Mouse (Mus musculus) forebrain, embryonic 14.5 days (tissue): ENCODE measurements around the gene Olfr12. TPM values are rescaled to one million over a fixed set of nuclear protein-coding genes. Genes with fewer than 3 reads are reported as not detected.

Experiments used
- ATAC-seq: fragments of 200-750 bp; cut with Nextera tagmentation; 2 replicates; pipeline ENCODE4 v1.8.0; 2017; ENCODE audit warnings: mild to moderate bottlenecking, moderate library complexity
- DNase-seq: peaks from one replicate; pipeline ENCODE4 v3.0.0-alpha.2; 2015; ENCODE audit warnings: low spot score
- H3K27ac ChIP-seq: fragments of 300-500 bp; sonication (generic); 2 replicates; pipeline ENCODE4 v1.5.1; 2014; ENCODE audit warnings: low read depth, mild to moderate bottlenecking, control low read depth, low read length, moderate library complexity
- H3K27me3 ChIP-seq: fragments of 300-500 bp; sonication (generic); replicated peaks from 2 replicates; pipeline ENCODE4 v1.6.1; 2014; ENCODE audit warnings: low read length, control low read depth, mixed read lengths; ENCODE audit not compliant: control insufficient read depth, insufficient read depth
- H3K36me3 ChIP-seq: fragments of 300-500 bp; sonication (generic); 2 replicates; pipeline ENCODE4 v1.6.1; 2014; ENCODE audit warnings: low read length, control low read depth; ENCODE audit not compliant: control insufficient read depth, insufficient read depth
- H3K4me1 ChIP-seq: fragments of 300-500 bp; sonication (generic); 2 replicates; pipeline ENCODE4 v1.6.1; 2014; ENCODE audit warnings: antibody characterized with exemption, low read length, control low read depth; ENCODE audit not compliant: control insufficient read depth, insufficient read depth
- H3K4me2 ChIP-seq: fragments of 300-500 bp; sonication (generic); 2 replicates; pipeline ENCODE4 v1.6.1; 2014; ENCODE audit warnings: mild to moderate bottlenecking, control low read depth, low read length
- H3K4me3 ChIP-seq: fragments of 300-500 bp; sonication (generic); 2 replicates; pipeline ENCODE4 v1.5.1; 2014; ENCODE audit warnings: low read depth, low read length, control low read depth
- H3K9ac ChIP-seq: fragments of 300-500 bp; sonication (generic); 2 replicates; pipeline ENCODE4 v1.6.1; 2014; ENCODE audit warnings: mild to moderate bottlenecking, low read length, control low read depth, moderate library complexity
- H3K9me3 ChIP-seq: fragments of 300-500 bp; sonication (generic); replicated peaks from 2 replicates; pipeline ENCODE4 v1.6.1; 2016; ENCODE audit warnings: low read length, control low read depth, mixed read lengths; ENCODE audit not compliant: control insufficient read depth
- WGBS: fragments of 180-500 bp; shearing (Covaris S2); extraction: QIAGEN DNeasy Blood & Tissue Kit; methylation state at CpG from one replicate; pipeline ENCODE4 v1.1.7; 2014; 5-methylcytosine and 5-hydroxymethylcytosine counted together
- polyA plus RNA-seq: library from polyadenylated mRNA; unstranded; fragments of >200 nt; fragmentation: Nextera tagmentation; extraction: Ambion mirVana; gene quantifications from 2 replicates; pipeline ENCODE4 v1.2.1, GENCODE M21; 2014

Gene Olfr12
- polyA plus RNA-seq, 1 experiment from 2014 or later = not detected

- H3K27ac ChIP-seq = no peak overlapping the region
- 0 out of 2 replicates have a peak, but pooled peaks have one; percentile 23 for ATAC-seq
- H3K4me2 ChIP-seq = no peak overlapping the region
- no peaks in the 10 kb centered on the region for H3K9me3 ChIP-seq
- H3K4me1 ChIP-seq = no peaks in the 10 kb centered on the region
- WGBS = 9% methylated on average over 1 of the region's 1 CpGs
- H3K9ac ChIP-seq = no peak overlapping the region
- H3K27me3 ChIP-seq = no peaks in the 10 kb centered on the region
- DNase-seq = peak; percentile 71
- no peaks in the 10 kb centered on the region for H3K36me3 ChIP-seq
- H3K4me3 ChIP-seq = no peak overlapping the region
These were observed 3.1 kb upstream of the Olfr12 start for GRCm38 (mm10) chr1:92614516-92614915.

- DNase-seq = no peak
- 83% methylated on average over 1 of the region's 1 CpGs for WGBS
These were observed 1.5 kb upstream of the Olfr12 start for GRCm38 (mm10) chr1:92616046-92616445.

GRCm38 (mm10) chr1:92618360-92618759 lies 772 bp downstream of the Olfr12 start:
- no peaks in the 10 kb centered on the region for H3K9me3 ChIP-seq
- no peaks in the 10 kb centered on the region for H3K4me1 ChIP-seq
- no peaks in the 10 kb centered on the region for H3K27me3 ChIP-seq
- H3K27ac ChIP-seq = no peak overlapping the region
- ATAC-seq = no peak
- DNase-seq = no peak
- no peak overlapping the region for H3K9ac ChIP-seq
- 72% methylated on average over 4 of the region's 4 CpGs for WGBS
- H3K4me2 ChIP-seq = no peak overlapping the region
- H3K36me3 ChIP-seq = no peaks in the 10 kb centered on the region
- H3K4me3 ChIP-seq = no peak overlapping the region

More at GRCm38 (mm10) chr1:92616046-92616445, 1.5 kb upstream of the Olfr12 start:
- H3K9ac ChIP-seq = no peak overlapping the region
- H3K36me3 ChIP-seq = no peaks in the 10 kb centered on the region
- H3K27ac ChIP-seq = no peak overlapping the region
- H3K4me2 ChIP-seq = no peak overlapping the region
- no peak overlapping the region for H3K4me3 ChIP-seq
- no peaks in the 10 kb centered on the region for H3K4me1 ChIP-seq
- no peaks in the 10 kb centered on the region for H3K9me3 ChIP-seq
- no peak for ATAC-seq
- H3K27me3 ChIP-seq = no peaks in the 10 kb centered on the region

GRCm38 (mm10) chr1:92628227-92628626 lies 10.6 kb downstream of the Olfr12 start:
- H3K36me3 ChIP-seq = no peaks in the 10 kb centered on the region
- no peaks in the 10 kb centered on the region for H3K27me3 ChIP-seq
- peak; percentile 16 for DNase-seq
- no peak overlapping the region for H3K9ac ChIP-seq
- no peaks in the 10 kb centered on the region for H3K9me3 ChIP-seq
- 76% methylated on average over 4 of the region's 4 CpGs for whole genome bisulfite sequencing
- H3K4me1 ChIP-seq = no peaks in the 10 kb centered on the region
- ATAC-seq = no peak
- no peak overlapping the region for H3K4me3 ChIP-seq
- no peak overlapping the region for H3K27ac ChIP-seq
- no peak overlapping the region for H3K4me2 ChIP-seq

GRCm38 (mm10) chr1:92632196-92632595 lies 14.6 kb downstream of the Olfr12 start:
- Histone ChIP-seq H3K9ac (no peak overlapping the region), H3K27me3 (no peaks in the 10 kb centered on the region), H3K36me3 (peaks cover 20% of the 10 kb centered on the region), H3K9me3 (no peaks in the 10 kb centered on the region), H3K4me1 (no peaks in the 10 kb centered on the region), H3K4me2 (no peak overlapping the region), H3K4me3 (no peak overlapping the region), H3K27ac (no peak overlapping the region)
- 60% methylated on average over 5 of the region's 5 CpGs for WGBS
- no peak for DNase-seq
- ATAC-seq = no peak

- no peaks in the 10 kb centered on the region for H3K9me3 ChIP-seq
- peaks cover 28% of the 10 kb centered on the region for H3K36me3 ChIP-seq
- DNase-seq = no peak
- no peaks in the 10 kb centered on the region for H3K27me3 ChIP-seq
- ATAC-seq = no peak
- no peak overlapping the region for H3K4me2 ChIP-seq
- H3K27ac ChIP-seq = no peak overlapping the region
- H3K9ac ChIP-seq = no peak overlapping the region
- H3K4me3 ChIP-seq = no peak overlapping the region
- no peaks in the 10 kb centered on the region for H3K4me1 ChIP-seq
- 69% methylated on average over 6 of the region's 6 CpGs for WGBS
These were observed 15.4 kb downstream of the Olfr12 start for GRCm38 (mm10) chr1:92632948-92633347.

DNA sequence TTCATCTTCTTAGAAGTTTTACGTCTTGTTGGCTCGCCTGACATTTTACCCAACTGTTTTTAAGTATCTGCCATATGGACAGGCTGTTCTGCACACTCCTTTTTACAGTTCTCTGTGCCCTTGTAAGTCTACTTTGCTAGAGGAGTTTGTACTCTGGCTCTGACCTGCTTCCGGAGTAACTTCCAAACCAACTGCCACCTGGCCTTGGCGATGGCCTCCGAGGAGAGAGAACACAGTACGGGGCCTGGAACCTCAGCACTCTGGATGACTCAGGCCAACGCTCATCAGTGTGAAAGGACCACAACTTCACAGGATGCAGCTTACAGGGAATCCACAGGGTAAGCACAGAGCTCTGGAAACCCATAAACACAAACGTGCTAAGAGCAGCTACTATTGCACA lies 16.1 kb downstream of the Olfr12 start:
- no peak overlapping the region for H3K9ac ChIP-seq
- H3K27me3 ChIP-seq = no peaks in the 10 kb centered on the region
- peaks cover 34% of the 10 kb centered on the region for H3K36me3 ChIP-seq
- WGBS = 86% methylated on average over 8 of the region's 8 CpGs
- no peak for DNase-seq
- no peak overlapping the region for H3K27ac ChIP-seq
- no peak for ATAC-seq
- H3K9me3 ChIP-seq = no peaks in the 10 kb centered on the region
- no peaks in the 10 kb centered on the region for H3K4me1 ChIP-seq
- no peak overlapping the region for H3K4me2 ChIP-seq
- no peak overlapping the region for H3K4me3 ChIP-seq

GRCm38 (mm10) chr1:92634569-92634968 lies 17.0 kb downstream of the Olfr12 start:
- H3K27ac ChIP-seq = no peak overlapping the region
- ATAC-seq = no peak

DNA sequence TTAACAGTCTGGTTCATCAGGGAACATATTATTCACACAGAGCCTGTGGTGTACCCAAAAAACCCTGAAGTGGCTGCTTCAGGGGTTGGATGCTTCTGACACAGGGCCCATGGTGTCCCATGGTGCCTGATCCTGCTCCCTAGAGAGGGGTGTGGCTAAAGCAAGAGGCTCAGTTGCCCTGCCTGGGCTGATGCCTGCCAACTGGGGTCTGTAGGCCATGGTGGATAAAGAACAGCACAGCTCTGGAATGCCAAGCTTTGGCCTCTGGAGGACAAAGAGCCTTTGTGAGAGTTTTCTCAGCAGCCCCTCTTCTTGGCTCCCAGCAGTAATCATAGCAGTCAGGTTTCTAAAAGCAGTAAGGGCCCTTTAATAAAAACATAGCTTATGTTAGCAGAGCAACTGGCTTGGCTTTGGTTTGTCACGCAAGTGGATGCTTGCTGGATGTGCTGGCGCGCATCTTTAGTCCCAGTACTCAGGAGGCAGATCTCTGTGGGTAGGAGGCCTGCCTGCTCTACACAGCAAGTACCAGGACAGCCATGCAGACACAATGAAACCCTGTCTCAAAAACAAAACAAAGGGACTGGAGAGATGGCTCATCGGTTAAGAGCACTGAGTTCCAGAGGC lies 17.5 kb downstream of the Olfr12 start:
- Histone ChIP-seq H3K4me3 (no peak overlapping the region), H3K27ac (no peak overlapping the region), H3K27me3 (no peaks in the 10 kb centered on the region), H3K4me1 (no peaks in the 10 kb centered on the region), H3K36me3 (peaks cover 43% of the 10 kb centered on the region), H3K9me3 (no peaks in the 10 kb centered on the region), H3K4me2 (no peak overlapping the region), H3K9ac (no peak overlapping the region)
- DNase-seq = peak; percentile 30
- 0 out of 2 replicates have a peak, but pooled peaks have one; percentile 18 for ATAC-seq
- WGBS = 53% methylated on average over 4 of the region's 4 CpGs

More at GRCm38 (mm10) chr1:92634569-92634968, 17.0 kb downstream of the Olfr12 start:
- H3K4me1 ChIP-seq = no peaks in the 10 kb centered on the region
- no peaks in the 10 kb centered on the region for H3K9me3 ChIP-seq
- H3K9ac ChIP-seq = no peak overlapping the region
- no peaks in the 10 kb centered on the region for H3K27me3 ChIP-seq
- peaks cover 43% of the 10 kb centered on the region for H3K36me3 ChIP-seq
- H3K4me2 ChIP-seq = no peak overlapping the region
- H3K4me3 ChIP-seq = no peak overlapping the region
- WGBS = 69% methylated on average over 1 of the region's 1 CpGs
- DNase-seq = no peak
